Mouse (Mus musculus) stomach, postnatal 0 days (tissue): ENCODE results near the gene Calr. TPM values are rescaled to one million over a fixed set of nuclear protein-coding genes. Genes with fewer than 3 reads are reported as not detected.

ENCODE experiments used
- ATAC-seq: fragments of 200-750 bp; cut with Nextera tagmentation; 2 replicates; pipeline ENCODE4 v1.8.0; 2017; ENCODE audit not compliant: low FRiP score, low TSS enrichment
- DNase-seq: peaks from one replicate; pipeline ENCODE4 v3.0.0-alpha.2; 2016; ENCODE audit warnings: low spot score
- H3K27ac ChIP-seq: fragments of 300-500 bp; sonication (generic); replicated peaks from 2 replicates; pipeline ENCODE4 v1.5.1; 2014; ENCODE audit warnings: mild to moderate bottlenecking, control low read depth
- H3K27me3 ChIP-seq: fragments of 300-500 bp; sonication (generic); 2 replicates; pipeline ENCODE4 v1.6.1; 2014; ENCODE audit warnings: low read length; ENCODE audit not compliant: control insufficient read depth, insufficient read depth
- H3K36me3 ChIP-seq: fragments of 300-500 bp; sonication (generic); 2 replicates; pipeline ENCODE4 v1.6.1; 2014; ENCODE audit warnings: low read length, mixed read lengths; ENCODE audit not compliant: control insufficient read depth, insufficient read depth
- H3K4me1 ChIP-seq: fragments of 300-500 bp; sonication (generic); replicated peaks from 2 replicates; pipeline ENCODE4 v1.6.1; 2014; ENCODE audit warnings: antibody characterized with exemption; ENCODE audit not compliant: control insufficient read depth, insufficient read depth
- H3K4me2 ChIP-seq: fragments of 300-500 bp; sonication (generic); replicated peaks from 2 replicates; pipeline ENCODE4 v1.6.1; 2014; ENCODE audit warnings: low read depth, mild to moderate bottlenecking, control low read depth, moderate library complexity
- H3K4me3 ChIP-seq: fragments of 300-500 bp; sonication (generic); 2 replicates; pipeline ENCODE4 v1.5.1; 2014; ENCODE audit warnings: low read depth, low read length, control low read depth
- H3K9ac ChIP-seq: fragments of 300-500 bp; sonication (generic); 2 replicates; pipeline ENCODE4 v1.6.1; 2014; ENCODE audit warnings: mild to moderate bottlenecking, low read length, control low read depth, mixed read lengths
- H3K9me3 ChIP-seq: fragments of 300-500 bp; sonication (generic); 2 replicates; pipeline ENCODE4 v1.6.1; 2016; ENCODE audit warnings: low read length; ENCODE audit not compliant: control insufficient read depth
- CTCF ChIP-seq: IDR thresholded peaks from 2 replicates; pipeline ENCODE4 v1.5.1; 2016; ENCODE audit warnings: antibody characterized with exemption, low read depth, mild to moderate bottlenecking, moderate library complexity
- EP300 ChIP-seq: optimal IDR thresholded peaks from 2 replicates; pipeline ENCODE3; 2016; ENCODE audit warnings: antibody characterized with exemption
- WGBS: fragments of 180-500 bp; shearing (Covaris S2); extraction: QIAGEN DNeasy Blood & Tissue Kit; methylation state at CpG from one replicate; pipeline ENCODE4 v1.1.7; 2014; 5-methylcytosine and 5-hydroxymethylcytosine counted together
- polyA plus RNA-seq: library from polyadenylated mRNA; unstranded; fragments of >200 nt; fragmentation: Nextera tagmentation; extraction: Ambion mirVana; gene quantifications from 2 replicates; pipeline ENCODE4 v1.2.1, GENCODE M21; 2015

The Calr gene
- polyA plus RNA-seq, 1 experiment from 2014 or later: 537 TPM

DNA sequence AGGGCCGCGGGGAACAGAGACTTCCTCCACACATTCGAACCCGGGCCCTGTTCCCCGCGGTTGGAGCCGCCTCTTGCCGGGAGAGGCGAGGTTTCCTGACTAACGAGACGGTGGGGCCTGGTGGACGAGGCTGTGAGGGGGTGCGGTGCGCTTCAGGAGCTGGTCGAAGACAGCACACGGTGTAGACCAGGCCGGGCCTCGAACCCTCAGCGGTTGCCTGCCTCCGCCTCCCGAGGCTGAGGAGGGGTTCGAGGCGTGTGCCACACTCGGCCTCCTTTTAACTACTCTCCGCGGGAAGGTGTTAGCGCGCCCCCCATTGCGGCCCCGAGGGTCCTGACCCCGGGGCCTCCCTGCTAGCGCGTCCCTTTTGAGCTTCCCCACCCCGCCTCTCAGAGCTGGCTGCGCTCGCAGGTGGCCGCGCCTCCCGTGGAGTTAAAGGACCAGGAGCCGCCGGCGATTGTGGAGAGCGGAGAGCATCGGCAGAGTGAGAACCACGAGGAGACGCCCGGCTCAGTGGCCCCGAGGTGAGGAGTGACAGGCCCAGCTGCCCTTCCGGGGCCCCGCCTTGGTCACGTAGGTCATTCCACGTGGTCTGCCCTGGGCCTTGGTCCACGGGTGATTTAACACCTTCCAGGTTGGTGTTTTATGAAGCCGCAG lies 25.7 kb upstream of the Calr start:
- peak overlapping the region; percentile 64 for H3K9ac ChIP-seq
- whole genome bisulfite sequencing: 2% methylated on average over 45 of the region's 54 CpGs
- H3K4me2 ChIP-seq: peak overlapping the region; percentile 99
- ATAC-seq: peak; percentile 69
- peaks cover 5% of the 10 kb centered on the region for H3K4me1 ChIP-seq
- peaks cover 18% of the 10 kb centered on the region for H3K36me3 ChIP-seq
- TF ChIP-seq CTCF: no peak
- no peak for TF ChIP-seq EP300
- H3K4me3 ChIP-seq: peak overlapping the region; percentile 46
- no peak overlapping the region; the same call in 1 of the 2 replicates for H3K27ac ChIP-seq
- peak; percentile 70 for DNase-seq
- no peaks in the 10 kb centered on the region for H3K9me3 ChIP-seq
- H3K27me3 ChIP-seq: no peaks in the 10 kb centered on the region

DNA sequence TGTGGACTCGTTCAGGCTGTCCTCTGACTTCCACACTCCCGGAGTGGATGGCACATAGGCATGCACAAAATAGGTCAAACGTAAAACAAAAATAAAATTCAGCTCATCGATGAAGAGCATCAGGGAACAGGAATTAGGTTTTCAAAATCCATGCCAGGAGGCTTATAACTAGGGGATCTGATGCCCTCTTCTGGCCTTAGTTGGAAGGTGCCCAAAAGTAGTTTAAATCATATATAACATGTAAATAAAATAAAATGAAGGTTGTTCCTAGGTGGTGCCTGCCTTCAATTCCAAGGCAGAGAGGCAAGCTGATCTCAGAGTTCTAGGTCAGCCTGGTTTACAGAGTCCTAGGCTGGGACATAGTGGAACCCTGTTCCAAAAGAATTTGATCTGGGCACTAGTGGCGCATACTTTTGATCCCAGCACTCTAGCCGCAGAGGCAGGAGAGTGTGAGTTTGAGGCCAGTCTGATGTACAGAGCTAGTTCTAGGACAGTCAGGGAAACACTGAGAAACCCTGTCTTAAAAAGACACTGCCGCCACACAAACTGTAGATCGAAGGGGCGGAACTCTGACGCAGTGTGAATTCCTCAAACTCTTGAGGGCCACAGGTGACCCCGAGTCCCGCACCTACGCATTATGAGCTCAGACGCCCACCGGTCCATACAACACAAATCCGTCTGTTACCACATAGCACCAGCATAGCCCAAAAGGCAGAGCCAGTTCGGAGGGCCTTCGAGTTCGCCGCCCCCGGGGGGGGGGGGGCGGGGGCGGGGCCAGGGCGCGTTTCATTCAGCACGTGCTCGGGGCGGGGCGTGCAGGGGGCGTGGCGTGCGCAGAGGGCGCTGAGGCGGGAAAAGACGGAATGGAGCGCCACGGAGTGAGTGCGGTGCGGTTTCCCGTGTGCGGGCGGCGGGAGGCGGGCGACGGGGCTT lies 24.9 kb upstream of the Calr start, which contains the start of gene Syce2:
Gene Syce2, plus strand, starts transcription at position 736 of the 933 bp plus-strand sequence.
- WGBS: 14% methylated on average over 34 of the region's 46 CpGs
- DNase-seq (peak; percentile 89), ATAC-seq (peak; percentile 61)
- Histone ChIP-seq H3K9me3 (no peaks in the 10 kb centered on the region), H3K36me3 (peaks cover 22% of the 10 kb centered on the region), H3K4me2 (peak within 1 kb of the TSS; percentile 99), H3K27me3 (no peaks in the 10 kb centered on the region), H3K4me3 (peak within 1 kb of the TSS; percentile 46), H3K27ac (no peak within 1 kb of the TSS; the same call in 1 of the 2 replicates), H3K4me1 (peaks cover 5% of the 10 kb centered on the region), H3K9ac (peak within 1 kb of the TSS; percentile 64)
- TF ChIP-seq CTCF (peak; percentile 60), EP300 (no peak)

DNA sequence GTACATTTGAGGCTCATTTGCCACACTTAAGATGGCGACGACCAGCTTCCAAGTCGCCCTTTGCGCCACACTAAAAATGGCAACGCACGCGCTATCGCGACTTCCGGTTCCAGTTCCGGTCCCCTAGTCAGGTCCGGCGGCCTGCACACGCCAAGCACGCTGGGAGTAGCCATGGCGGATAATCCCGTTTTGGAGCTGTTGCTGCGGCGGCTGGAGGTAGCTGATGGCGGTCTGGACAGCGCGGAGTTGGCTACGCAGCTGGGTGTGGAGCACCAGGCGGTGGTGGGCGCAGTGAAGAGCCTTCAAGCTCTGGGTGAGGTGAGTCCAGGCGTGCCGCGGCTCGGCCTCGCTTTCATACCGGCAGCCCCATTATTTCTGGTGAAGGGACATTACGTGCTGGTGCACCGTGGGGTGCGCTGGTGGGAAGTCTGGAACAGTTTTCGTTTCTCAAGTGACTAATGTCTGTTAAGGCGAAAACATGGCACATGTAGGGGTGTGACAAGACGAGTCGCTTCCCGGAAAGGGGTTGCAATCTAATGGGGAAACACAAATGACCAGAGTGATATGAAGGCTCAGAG lies 10.2 kb upstream of the Calr start, which contains the start of gene Farsa:
Gene Farsa, plus strand, starts transcription at position 126 of the 578 bp plus-strand sequence.
- Histone ChIP-seq H3K27me3 (no peaks in the 10 kb centered on the region), H3K9ac (peak within 1 kb of the TSS; percentile 84), H3K9me3 (no peaks in the 10 kb centered on the region), H3K27ac (peak within 1 kb of the TSS; percentile 67), H3K4me1 (peaks cover 10% of the 10 kb centered on the region), H3K4me3 (peak within 1 kb of the TSS; percentile 65), H3K36me3 (no peaks in the 10 kb centered on the region; the same call in 1 of the 2 replicates), H3K4me2 (peak within 1 kb of the TSS; percentile 81)
- peak; percentile 94 for ATAC-seq
- TF ChIP-seq CTCF: no peak
- TF ChIP-seq EP300: no peak
- under 1% methylated on average over 39 of the region's 39 CpGs for WGBS
- peak; percentile 93 for DNase-seq

DNA sequence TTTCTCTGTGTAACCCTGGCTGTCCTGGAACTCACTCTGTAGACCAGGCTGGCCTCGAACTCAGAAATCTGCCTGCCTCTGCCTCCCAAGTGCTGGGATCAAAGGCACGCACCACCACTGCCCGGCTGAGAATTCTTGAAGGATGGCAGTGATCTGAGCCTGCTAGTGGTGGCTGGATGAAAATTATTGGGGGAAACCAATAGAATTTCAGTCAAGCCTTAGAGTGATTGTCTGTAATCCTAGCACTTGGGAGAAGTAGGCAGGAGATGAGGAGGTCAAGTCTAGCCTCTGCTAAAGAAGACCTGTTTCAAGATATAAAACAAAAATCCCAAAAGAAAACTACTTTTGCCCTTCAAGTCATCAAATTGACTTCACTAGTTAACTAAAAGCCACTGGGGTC lies 9.7 kb upstream of the Calr start:
- no peaks in the 10 kb centered on the region for H3K9me3 ChIP-seq
- no peak overlapping the region for H3K27ac ChIP-seq
- no peak overlapping the region for H3K4me3 ChIP-seq
- H3K27me3 ChIP-seq: no peaks in the 10 kb centered on the region
- TF ChIP-seq CTCF: no peak
- no peak for TF ChIP-seq EP300
- WGBS: 89% methylated on average over 3 of the region's 3 CpGs
- H3K4me2 ChIP-seq: no peak overlapping the region
- no peaks in the 10 kb centered on the region; the same call in 1 of the 2 replicates for H3K36me3 ChIP-seq
- DNase-seq: no peak
- no peak overlapping the region for H3K9ac ChIP-seq
- ATAC-seq: peak; percentile 7
- H3K4me1 ChIP-seq: peaks cover 10% of the 10 kb centered on the region

DNA sequence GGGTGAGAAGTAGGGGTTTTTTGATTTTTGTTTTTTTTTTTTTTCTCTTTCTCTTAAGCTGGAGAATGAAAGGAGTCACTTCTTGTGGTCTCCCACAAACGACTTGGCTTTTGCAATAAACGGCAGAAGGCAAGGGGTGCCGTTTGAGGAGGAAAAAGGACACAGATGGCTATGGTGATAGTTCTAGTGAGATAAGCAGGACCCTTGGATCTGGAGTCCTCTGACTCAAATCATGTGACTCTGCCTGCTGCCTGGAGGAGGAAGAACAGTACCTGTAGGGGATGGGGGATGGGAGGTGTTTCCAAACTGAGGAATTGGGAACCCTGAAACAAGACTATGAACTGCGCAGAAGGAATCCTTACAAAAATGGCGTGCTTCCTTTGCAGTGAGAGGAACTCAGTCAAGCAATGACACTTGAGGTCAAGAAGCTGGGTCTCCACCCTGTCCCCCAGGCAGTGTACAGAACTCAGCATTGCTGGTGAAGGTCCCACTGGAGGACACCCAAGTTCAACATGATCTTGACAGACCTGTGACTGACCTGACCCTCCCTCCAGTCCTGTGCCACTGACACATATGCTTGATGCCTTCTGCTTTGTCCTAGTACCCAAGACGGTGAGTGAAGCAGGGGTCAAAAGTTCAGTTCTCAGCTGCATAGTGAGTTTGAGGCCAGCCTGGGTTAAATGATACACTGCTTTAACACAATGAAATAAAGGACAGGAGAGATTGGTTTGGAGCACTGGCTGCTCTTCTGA lies 1.1 kb upstream of the Calr start:
- 40% methylated on average over 6 of the region's 6 CpGs for WGBS
- peak overlapping the region; percentile 53; the same call in 1 of the 2 replicates for H3K4me3 ChIP-seq
- H3K27me3 ChIP-seq: no peaks in the 10 kb centered on the region
- H3K4me1 ChIP-seq: peaks cover 7% of the 10 kb centered on the region; the same call in 1 of the 2 replicates
- H3K9me3 ChIP-seq: no peaks in the 10 kb centered on the region
- peaks cover 17% of the 10 kb centered on the region for H3K36me3 ChIP-seq
- ATAC-seq: no peak
- peak overlapping the region; percentile 74 for H3K4me2 ChIP-seq
- H3K27ac ChIP-seq: peak overlapping the region; percentile 78; the same call in 1 of the 2 replicates
- no peak for DNase-seq
- TF ChIP-seq CTCF: no peak
- no peak for TF ChIP-seq EP300
- peak overlapping the region; percentile 75; the same call in 1 of the 2 replicates for H3K9ac ChIP-seq
